In the genomic region with DNA sequence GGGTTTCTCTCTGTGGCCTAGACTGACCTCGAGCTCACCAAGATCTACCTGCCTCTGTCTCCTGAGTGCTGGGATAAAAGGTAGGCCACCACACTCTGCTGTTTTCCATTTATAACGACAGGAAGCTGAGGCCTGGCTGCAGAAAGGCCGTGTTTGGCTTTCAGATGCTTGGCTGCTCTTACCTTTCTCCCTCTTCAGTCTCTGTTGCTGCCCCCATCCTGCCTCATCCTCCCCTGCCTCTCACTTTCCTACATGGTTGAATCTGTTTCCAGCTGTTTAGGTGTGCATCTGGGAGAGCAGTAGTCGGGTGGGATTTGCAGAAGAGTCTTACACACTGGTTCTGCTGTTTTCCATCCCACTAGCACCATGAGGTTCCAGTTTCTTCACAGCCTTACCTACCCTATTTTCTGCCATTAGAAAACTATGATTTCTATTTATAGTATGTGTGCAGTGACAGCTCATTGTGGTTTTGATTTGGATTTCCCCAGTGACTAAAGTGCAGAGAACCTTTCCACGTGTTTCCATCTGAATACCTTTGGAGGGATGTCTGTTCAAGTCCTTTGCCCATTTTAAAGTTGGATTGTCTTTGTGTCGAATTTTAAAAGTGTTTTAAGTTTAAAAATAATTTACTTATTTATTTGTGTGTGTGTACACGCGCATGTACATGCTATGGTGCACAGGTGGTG, we compare ENCODE assay signal across 21 mouse cellular contexts. TPM values are rescaled to one million over a fixed set of nuclear protein-coding genes. Genes with fewer than 3 reads are reported as not detected.
DNase-seq lines count a peak whose midpoint lies in the region; ATAC-seq and TF ChIP-seq lines count a peak whose summit lies in the region.
"Had no signal": no experiment of that assay in that cellular context is flagged by ENCODE, and none has a peak within 500 bp of the region (broad histone marks: within the 10 kb centered on the region; RNA-seq: fewer than 3 reads in every experiment).

No protein-coding gene starts in this region.

- TF ChIP-seq CTCF in heart, postnatal 0 days (IDR thresholded peaks at IDR 0.05; ENCODE audit: low read depth): no peak

- H3K27me3 ChIP-seq in heart, postnatal 0 days (ENCODE audit: control insufficient read depth, insufficient read depth, low read length): no peaks in the 10 kb centered on the region
- no peaks in the 10 kb centered on the region for H3K27me3 ChIP-seq in heart, embryonic 12.5 days (replicated peaks)
- H3K27me3 ChIP-seq: hindbrain, embryonic 15.5 days; kidney, embryonic 15.5 days; limb, embryonic 12.5 days; liver, embryonic 13.5 days; midbrain, embryonic 15.5 days; neural tube, embryonic 15.5 days had no signal

- H3K4me1 ChIP-seq in heart, postnatal 0 days (ENCODE audit: control insufficient read depth, insufficient read depth): 0 out of 2 replicates have a peak, but pooled peaks cover 3% of the 10 kb centered on the region
- peaks cover 36% of the 10 kb centered on the region for H3K4me1 ChIP-seq in heart, embryonic 12.5 days (replicated peaks)
- H3K4me1 ChIP-seq: limb, embryonic 12.5 days had no signal

- no peak for ATAC-seq in heart, postnatal 0 days (ENCODE audit: insufficient read depth, low read depth)
- no peak for ATAC-seq in heart, embryonic 12.5 days (ENCODE audit: insufficient number of reproducible peaks, low FRiP score)
- ATAC-seq in common myeloid progenitor, adult 5-6 weeks (replicated peaks; ENCODE audit: low read depth, poor library complexity, severe bottlenecking): 0 out of 2 replicates have a peak, but pooled peaks have one; percentile 9
- ATAC-seq: intestine, postnatal 0 days; midbrain, embryonic 15.5 days had no signal

- no peak for TF ChIP-seq EP300 in heart, postnatal 0 days (IDR thresholded peaks at IDR 0.05; ENCODE audit: low read depth)

- H3K9me3 ChIP-seq in heart, postnatal 0 days (replicated peaks; ENCODE audit: control insufficient read depth, low read length): no peaks in the 10 kb centered on the region
- no peaks in the 10 kb centered on the region for H3K9me3 ChIP-seq in heart, embryonic 12.5 days (replicated peaks)
- H3K9me3 ChIP-seq: hindbrain, embryonic 15.5 days; kidney, embryonic 15.5 days; limb, embryonic 12.5 days; liver, embryonic 13.5 days; midbrain, embryonic 15.5 days; neural tube, embryonic 15.5 days had no signal

- 0 out of 2 replicates have a peak overlapping the region, but pooled peaks have one; percentile 19 for H3K27ac ChIP-seq in heart, postnatal 0 days (ENCODE audit: low read depth)
- no peak overlapping the region for H3K27ac ChIP-seq in heart, embryonic 12.5 days (ENCODE audit: poor library complexity, severe bottlenecking)
- H3K27ac ChIP-seq: hindbrain, embryonic 15.5 days; kidney, embryonic 15.5 days; midbrain, embryonic 15.5 days had no signal

- no peak overlapping the region for H3K4me3 ChIP-seq in heart, postnatal 0 days (ENCODE audit: low read depth, low read length)
- no peak overlapping the region for H3K4me3 ChIP-seq in heart, embryonic 12.5 days
- H3K4me3 ChIP-seq: hindbrain, embryonic 15.5 days; kidney, embryonic 15.5 days; limb, embryonic 12.5 days; liver, embryonic 13.5 days; midbrain, embryonic 15.5 days; neural tube, embryonic 15.5 days had no signal

- H3K4me2 ChIP-seq in heart, postnatal 0 days (ENCODE audit: low read depth, low read length): no peak overlapping the region
- no peak overlapping the region for H3K4me2 ChIP-seq in heart, embryonic 12.5 days
- H3K4me2 ChIP-seq: hindbrain, embryonic 15.5 days; kidney, embryonic 15.5 days; limb, embryonic 12.5 days; liver, embryonic 13.5 days; midbrain, embryonic 15.5 days; neural tube, embryonic 15.5 days had no signal

- 61% methylated on average over 8 of the region's 8 CpGs for WGBS in heart, postnatal 0 days
- WGBS in heart, embryonic 12.5 days: 76% methylated on average over 8 of the region's 8 CpGs

- no peak overlapping the region for H3K9ac ChIP-seq in heart, postnatal 0 days (replicated peaks; ENCODE audit: low read depth, low read length)
- no peak overlapping the region for H3K9ac ChIP-seq in heart, embryonic 12.5 days
- H3K9ac ChIP-seq: hindbrain, embryonic 15.5 days; kidney, embryonic 15.5 days; limb, embryonic 12.5 days; liver, embryonic 13.5 days; midbrain, embryonic 15.5 days; neural tube, embryonic 15.5 days had no signal

- H3K36me3 ChIP-seq in heart, postnatal 0 days (replicated peaks; ENCODE audit: control insufficient read depth, insufficient read depth, low read length): no peaks in the 10 kb centered on the region; the same call in 1 of the 2 replicates
- peaks cover 17% of the 10 kb centered on the region for H3K36me3 ChIP-seq in heart, embryonic 12.5 days
- H3K36me3 ChIP-seq: hindbrain, embryonic 15.5 days; midbrain, embryonic 15.5 days had no signal

- no peak for DNase-seq in heart, postnatal 0 days (ENCODE audit: low spot score)
- DNase-seq in 3T3-L1 (ENCODE audit: low read depth, low spot score): peak; percentile 59
- DNase-seq in CD4-positive helper T cell, adult 2 months (ENCODE audit: low read depth, low spot score): peak; percentile 44
- no peak for DNase-seq in adipocyte (ENCODE audit: low spot score)
- DNase-seq in left cerebral cortex, adult 8-10 months (ENCODE audit: low spot score in 2 of 2): no peak
- DNase-seq in spleen, postnatal 10 days (ENCODE audit: low spot score in 2 of 2): no peak
- DNase-seq: adrenal gland, postnatal 14 days; cerebellum, adult 11-12 months; cerebellum, postnatal 14 days; heart, postnatal 10 days; liver, embryonic 13.5 days; right cerebral cortex, postnatal 25 days; thymus, postnatal 25 days had no signal

RNA-seq across cellular contexts. Expression of a gene that starts 10.9 kb away (rescaled TPM):
- 297 and 366 TPM in 2 replicates for total RNA-seq in heart, postnatal 0 days (2014; rRNA removed; ENCODE audit: low replicate concordance)
- polyA plus RNA-seq in heart, postnatal 0 days (2015; fragmentation: Nextera tagmentation; extraction: Ambion mirVana): 75.8 and 106 TPM in 2 replicates
- polyA plus RNA-seq in heart, embryonic 12.5 days (2016; fragmentation: Nextera tagmentation; extraction: Ambion mirVana): 115 and 127 TPM in 2 replicates
- total RNA-seq in common myeloid progenitor, adult 5-6 weeks (2017): 49.1 and 70.8 TPM in 2 replicates
- 100 to 1,000 TPM; 104 to 124 (median 113) TPM for total RNA-seq in left cerebral cortex, adult 8-10 months (2022)

Comparison
In these comparisons a context has a peak if more than half of its experiments do, and no peak if none do; other contexts are left out.
1. DNase-seq: peak in 3T3-L1 (single experiment) and CD4-positive helper T cell, adult 2 months (single experiment); none in heart, postnatal 0 days (single experiment), adipocyte (single experiment), left cerebral cortex, adult 8-10 months (0 of 2) and spleen, postnatal 10 days (0 of 2).